Mouse (Mus musculus) G1E (cell line): Measurements from ENCODE around the gene Camta1.

Experiments used
- CTCF ChIP-seq: IDR thresholded peaks from 2 replicates; pipeline ENCODE4 v1.5.1; 2012; ENCODE audit warnings: low read depth, low read length, inconsistent platforms, mixed read lengths
- GATA1 ChIP-seq: IDR thresholded peaks from 2 replicates; pipeline ENCODE4 v1.6.1; 2012; ENCODE audit warnings: borderline replicate concordance, low read length, inconsistent platforms, mixed read lengths
- GATA2 ChIP-seq: IDR thresholded peaks from 2 replicates; pipeline ENCODE4 v1.6.1; 2012; ENCODE audit warnings: low read depth, low read length, inconsistent platforms, borderline replicate concordance
- POLR2AphosphoS5 ChIP-seq: IDR thresholded peaks from 2 replicates; pipeline ENCODE4 v1.6.1; 2012; ENCODE audit warnings: low read depth, low read length, inconsistent platforms; ENCODE audit not compliant: insufficient replicate concordance
- TAL1 ChIP-seq: conservative IDR thresholded peaks from 2 replicates; pipeline ENCODE4 v1.6.1; 2012; ENCODE audit warnings: low read depth, low read length, inconsistent platforms, mixed read lengths

DNA sequence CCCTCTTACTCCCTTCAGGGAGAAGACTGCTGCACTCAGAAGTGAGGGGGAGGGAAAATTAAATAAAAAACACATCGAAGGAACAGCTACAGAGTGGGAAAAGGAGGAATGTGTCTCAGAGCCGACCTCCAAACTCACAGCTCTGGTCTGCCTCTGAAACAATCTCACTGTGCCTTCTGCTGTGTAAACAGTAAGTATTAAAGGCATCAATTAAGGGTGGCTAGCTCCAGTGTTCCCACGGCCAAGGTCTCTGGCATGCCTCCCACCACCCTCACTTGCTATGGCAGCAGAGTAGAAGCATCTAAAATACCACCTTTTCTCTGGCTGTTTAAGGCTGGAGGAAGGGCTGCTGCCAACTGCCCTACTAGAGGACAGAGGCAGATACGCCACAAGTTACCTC, 96.3 kb downstream of the Camta1 start:
- TF ChIP-seq POLR2AphosphoS5: no peak
- TF ChIP-seq CTCF: no peak
- no peak for TF ChIP-seq GATA2
- TF ChIP-seq TAL1: no peak
- TF ChIP-seq GATA1: no peak
